Mouse (Mus musculus) left cerebral cortex, postnatal 14 days (tissue): ENCODE results near the gene Synm. TPM values are rescaled to one million over a fixed set of nuclear protein-coding genes. Genes with fewer than 3 reads are reported as not detected.
A peak's percentile ranks its signal among the peaks of the same experiment; 100 is the strongest.

Source experiments
- DNase-seq, 2 experiments: peaks; one replicate each; pipeline ENCODE4 v3.0.0; 2021 to 2022; ENCODE audit warnings: low spot score in 2 of 2, mixed read lengths in 1 of 2
- intact Hi-C: fragments of 180-260 bp; cut with DNase I; formaldehyde crosslinking; loops from one replicate; pipeline ENCODE4 v1.15.1; 2025
- total RNA-seq, 2 experiments: library from RNA; stranded (reverse); gene quantifications; 2 replicates each; pipeline ENCODE4 v1.2.3; 2021

Synm gene
- total RNA-seq, 2 experiments from 2014 or later, result 20.9 to 23.0 TPM

DNA sequence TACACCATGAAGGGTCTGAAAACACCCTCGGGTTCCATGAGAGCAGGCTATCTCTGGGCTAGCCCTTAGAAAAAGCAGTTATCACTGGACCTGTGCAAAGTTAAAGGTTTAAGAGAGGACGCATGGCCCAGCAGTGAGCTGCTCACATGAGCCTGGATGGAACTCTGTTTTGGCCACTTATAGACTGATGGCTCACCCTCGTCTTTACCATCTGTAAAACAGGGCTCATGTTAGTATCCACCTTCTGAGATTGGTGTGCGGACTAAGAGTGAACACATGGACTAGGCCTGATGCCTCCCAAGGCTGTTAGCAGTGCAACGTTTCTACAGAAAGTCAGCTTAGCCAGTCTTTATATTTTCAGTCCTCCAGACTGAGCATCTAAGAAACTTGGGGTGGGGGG is 2.9 kb downstream of the Synm start:
- intact Hi-C loops, result loop anchor here (5.0 kb wide), 1 partner anchor 44 kb away; no protein-coding TSS in a partner anchor

GRCm38 (mm10) chr7:67755366-67755765 is 4.2 kb downstream of the Synm start:
- DNase-seq, result no peak
- intact Hi-C loops, result loop anchor here (5.0 kb wide), 1 partner anchor 43 kb away; no protein-coding TSS in a partner anchor

More for the DNA sequence above, 2.9 kb downstream of the Synm start:
- DNase-seq, result no peak

GRCm38 (mm10) chr7:67754606-67755005 is 4.9 kb downstream of the Synm start:
- DNase-seq, result no peak
- intact Hi-C loops, result loop anchor here (5.0 kb wide), 1 partner anchor 42 kb away; no protein-coding TSS in a partner anchor

DNA sequence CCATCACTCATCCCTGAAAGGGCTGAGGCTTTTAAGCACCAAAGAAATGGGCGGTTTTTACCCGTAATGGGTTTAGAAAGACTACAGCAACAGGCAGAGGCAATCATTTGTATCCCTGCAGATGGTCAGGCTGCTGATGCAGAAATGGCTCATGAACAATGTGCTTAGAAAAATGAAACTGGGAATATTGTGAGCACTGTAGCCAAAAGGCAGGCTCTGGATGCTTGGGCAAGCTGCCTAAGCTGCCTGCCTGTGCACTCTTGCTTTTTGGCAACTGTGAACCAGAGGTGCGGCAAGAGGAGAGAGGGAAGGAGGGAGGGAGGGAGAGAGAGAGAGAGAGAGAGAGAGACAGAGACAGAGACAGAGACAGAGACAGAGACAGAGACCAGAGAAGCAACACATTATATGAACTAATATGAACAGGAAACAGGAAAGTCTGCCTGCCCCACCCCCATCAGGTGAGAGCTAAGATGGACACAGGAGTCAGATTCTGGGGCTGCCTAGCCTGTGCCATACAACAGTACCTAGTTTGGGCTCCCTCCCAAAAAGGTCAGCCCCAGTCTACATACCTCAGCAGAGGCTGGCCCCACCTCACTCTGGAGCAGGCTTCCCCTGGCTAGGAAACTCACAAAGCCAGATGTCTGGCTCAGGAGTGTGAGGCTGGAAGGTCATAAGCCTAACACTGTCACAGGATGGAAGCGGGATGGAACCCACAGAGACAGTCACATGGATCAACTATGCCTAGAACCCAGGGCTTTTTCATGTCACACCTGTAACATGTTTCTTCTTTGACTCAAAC is 9.9 kb downstream of the Synm start:
- intact Hi-C loops, result no loop called here
- no peak for DNase-seq

DNA sequence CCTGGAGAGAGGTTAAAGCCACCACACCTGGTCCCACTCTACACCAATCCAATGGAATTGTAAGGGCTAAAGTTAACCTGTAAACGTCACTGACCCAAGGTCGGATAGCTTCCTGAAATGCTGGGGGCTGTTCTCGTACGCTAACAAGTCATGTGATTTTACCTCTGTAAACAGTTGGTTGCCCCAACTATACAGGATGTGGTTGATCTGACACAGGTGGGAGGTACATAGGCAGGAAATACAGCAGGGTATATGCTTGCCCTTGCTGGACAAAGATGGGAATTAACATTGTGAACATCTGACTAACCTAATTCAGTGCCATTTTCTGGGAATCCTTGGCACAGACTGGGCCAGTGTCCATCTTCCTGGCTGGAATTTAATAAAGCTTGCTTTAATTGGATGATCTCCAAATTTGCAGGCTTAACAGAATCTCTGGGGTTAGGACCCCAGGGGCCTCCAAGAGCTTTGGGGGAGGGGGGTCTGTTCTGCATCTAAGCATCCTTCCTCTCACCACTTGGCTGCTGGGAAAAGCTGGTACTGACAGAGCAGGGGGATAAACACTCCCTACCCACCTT is 11.7 kb downstream of the Synm start:
- DNase-seq, result no peak
- intact Hi-C loops, result no loop called here

- intact Hi-C loops, result no loop called here
- peak in 1 of 2 experiments; percentile 20 for DNase-seq
Observed at GRCm38 (mm10) chr7:67741706-67742105, 17.8 kb downstream of the Synm start.

GRCm38 (mm10) chr7:67740796-67741195 is 18.7 kb downstream of the Synm start:
- intact Hi-C loops, result no loop called here
- no peak for DNase-seq

DNA sequence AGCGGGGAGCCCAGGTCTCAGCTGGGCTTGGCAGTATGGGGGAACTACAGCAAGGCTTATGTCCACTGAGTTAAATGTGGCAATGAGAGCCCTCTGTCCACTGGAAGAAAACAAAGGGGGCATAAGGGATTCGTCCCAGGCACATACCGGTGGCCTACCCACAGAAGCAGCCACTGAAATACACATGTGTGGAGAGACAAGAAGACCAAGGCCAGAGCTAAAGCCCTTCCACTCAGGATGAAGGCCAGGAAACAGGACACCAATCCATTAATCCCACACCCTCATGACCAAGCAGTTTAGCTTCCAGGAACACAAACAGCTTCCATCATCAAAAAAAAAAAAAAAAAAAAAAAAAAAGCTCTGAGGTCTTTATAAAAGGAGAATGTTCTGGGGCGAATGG is 19.2 kb downstream of the Synm start:
- DNase-seq, result no peak
- intact Hi-C loops, result no loop called here

DNA sequence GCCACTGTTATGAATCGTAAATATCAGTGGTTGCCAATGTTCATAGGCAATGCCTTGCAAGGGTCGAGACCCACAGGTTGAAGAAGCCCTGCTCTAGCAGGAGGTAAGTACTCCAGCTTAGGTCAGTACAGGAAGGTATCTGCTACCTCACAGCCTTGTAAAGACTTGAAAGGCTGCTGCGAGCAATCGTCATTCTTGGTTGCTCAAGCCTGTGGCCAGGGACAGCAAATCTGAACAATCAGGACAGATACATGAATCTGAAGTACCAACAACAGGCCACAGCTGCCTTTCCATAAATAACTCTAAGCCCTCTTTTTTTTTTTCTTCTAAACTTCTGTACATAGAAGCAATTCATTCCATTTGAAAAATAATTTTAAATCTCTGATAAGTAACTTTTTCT is 27.3 kb downstream of the Synm start:
- intact Hi-C loops, result no loop called here
- DNase-seq, result no peak

DNA sequence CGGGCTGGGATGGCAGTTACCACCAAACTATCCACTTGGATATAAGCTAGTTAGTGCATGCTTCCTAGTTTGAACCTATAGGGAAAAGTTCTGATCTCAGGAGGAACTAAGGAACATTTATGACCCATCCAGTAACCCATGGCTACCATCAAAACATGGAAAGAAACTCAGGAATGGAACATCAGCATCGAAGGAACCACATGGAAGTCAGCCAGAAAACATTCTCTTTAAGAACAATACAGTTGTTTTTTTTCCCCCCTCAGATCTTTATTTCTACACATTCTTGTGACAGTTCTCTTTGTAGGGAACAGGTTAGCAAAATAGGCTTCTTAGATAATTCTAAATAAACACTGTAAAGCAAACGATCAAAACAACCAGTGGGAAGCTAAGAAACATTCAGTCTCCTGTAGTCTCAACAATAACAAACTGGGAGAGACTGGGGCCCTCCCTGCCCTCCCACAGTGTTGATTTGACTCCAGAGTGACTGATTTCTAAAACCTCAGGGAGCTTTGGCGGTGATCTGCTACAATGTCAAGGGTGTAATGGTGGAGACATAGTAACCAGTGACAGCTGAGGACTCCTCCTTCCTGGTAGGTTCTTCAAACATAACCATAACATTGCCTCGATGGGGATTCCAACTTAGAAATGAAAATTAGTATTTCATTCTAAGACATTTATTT is 29.0 kb downstream of the Synm start:
- intact Hi-C loops, result no loop called here

DNA sequence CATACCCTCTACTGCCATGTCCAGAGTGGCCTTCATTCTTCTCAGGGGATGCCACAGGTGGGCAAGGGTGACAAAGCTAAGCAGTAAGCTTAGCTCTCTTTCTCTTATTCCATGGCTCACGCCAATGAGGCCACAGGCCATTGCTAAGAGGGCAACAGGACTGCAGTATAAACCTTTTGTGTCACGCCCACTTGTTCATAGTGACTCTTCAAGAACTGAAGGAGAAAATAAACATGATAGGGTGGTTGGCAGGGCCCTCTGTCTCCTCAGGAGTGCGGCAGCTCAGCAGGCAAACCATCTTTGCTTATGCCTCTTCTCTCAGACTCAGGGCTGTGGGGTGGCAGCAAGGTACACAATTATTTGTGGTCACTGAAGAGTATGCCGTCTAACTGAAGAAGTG is 30.7 kb downstream of the Synm start:
- intact Hi-C loops, result no loop called here
- DNase-seq, result no peak

More for the DNA sequence above, 29.0 kb downstream of the Synm start:
- no peak for DNase-seq

DNA sequence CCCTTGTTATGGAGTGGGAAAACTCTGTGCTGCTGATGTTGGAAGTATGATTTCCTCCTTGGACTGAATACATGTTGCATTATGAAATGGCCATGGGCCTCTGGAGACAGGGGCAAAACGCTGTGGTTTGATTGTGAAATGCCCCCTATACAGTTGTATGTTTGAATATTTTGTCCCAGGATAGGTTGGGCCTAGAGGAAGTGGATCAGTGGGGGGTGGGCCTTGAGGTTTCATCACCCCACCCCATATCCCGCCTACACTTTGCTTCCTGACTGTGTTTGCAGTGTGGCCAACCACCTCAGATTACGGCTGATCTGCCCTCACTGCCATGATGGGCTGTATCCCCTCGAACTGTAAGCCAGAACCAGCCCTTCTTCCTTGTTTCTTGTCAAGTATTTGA is 31.3 kb downstream of the Synm start:
- intact Hi-C loops, result no loop called here
- DNase-seq, result no peak

DNA sequence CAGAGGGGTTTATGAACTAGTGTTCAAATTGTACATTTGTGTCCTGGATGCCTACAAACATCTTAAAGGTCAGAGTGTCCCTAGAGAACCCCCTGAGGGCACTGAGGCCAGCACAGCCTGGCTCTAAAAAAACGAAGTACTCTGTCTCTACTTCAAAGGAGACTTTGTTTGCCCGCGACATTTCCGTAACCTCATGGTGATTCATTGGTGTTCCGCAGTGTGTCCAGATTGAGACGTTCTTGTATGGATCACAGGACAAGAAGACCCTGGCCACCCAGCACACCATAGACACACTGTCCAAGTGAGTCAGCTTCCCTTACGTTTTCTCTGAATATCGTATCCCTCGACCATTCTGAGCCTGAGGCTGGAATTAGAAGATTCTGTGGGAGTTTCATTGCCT is 34.5 kb downstream of the Synm start:
- intact Hi-C loops, result no loop called here
- no peak for DNase-seq

- intact Hi-C loops, result no loop called here
Observed at GRCm38 (mm10) chr7:67724536-67724935, 35.0 kb downstream of the Synm start.

GRCm38 (mm10) chr7:67722163-67722562 is 37.4 kb downstream of the Synm start:
- intact Hi-C loops, result no loop called here
- no peak for DNase-seq

More at GRCm38 (mm10) chr7:67724536-67724935, 35.0 kb downstream of the Synm start:
- DNase-seq, result no peak

DNA sequence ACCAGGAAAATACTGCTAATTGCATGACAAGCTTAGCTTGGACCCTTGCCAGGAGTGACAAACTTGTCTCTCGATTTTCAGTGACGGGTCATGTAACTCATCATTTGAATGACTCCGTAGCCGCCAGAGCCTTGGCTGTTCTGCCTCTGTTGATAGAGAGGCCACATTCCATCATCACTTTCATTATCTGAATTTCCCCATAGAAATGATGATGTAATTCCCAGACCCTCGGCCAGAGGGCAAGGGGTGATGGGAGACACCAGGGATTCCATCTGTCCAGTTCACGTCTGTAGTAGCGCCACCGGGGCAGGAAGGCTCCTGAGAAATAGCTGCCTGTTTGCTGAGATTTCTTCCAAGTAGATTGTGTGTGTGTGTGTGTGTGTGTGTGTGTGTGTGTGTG is 40.7 kb downstream of the Synm start:
- intact Hi-C loops, result no loop called here
- no peak for DNase-seq

GRCm38 (mm10) chr7:67717520-67717919 is 42.0 kb downstream of the Synm start:
- DNase-seq, result no peak
- intact Hi-C loops, result no loop called here

GRCm38 (mm10) chr7:67716925-67717324 is 42.6 kb downstream of the Synm start:
- DNase-seq, result peak in 1 of 2 experiments; percentile 25
- intact Hi-C loops, result no loop called here

DNA sequence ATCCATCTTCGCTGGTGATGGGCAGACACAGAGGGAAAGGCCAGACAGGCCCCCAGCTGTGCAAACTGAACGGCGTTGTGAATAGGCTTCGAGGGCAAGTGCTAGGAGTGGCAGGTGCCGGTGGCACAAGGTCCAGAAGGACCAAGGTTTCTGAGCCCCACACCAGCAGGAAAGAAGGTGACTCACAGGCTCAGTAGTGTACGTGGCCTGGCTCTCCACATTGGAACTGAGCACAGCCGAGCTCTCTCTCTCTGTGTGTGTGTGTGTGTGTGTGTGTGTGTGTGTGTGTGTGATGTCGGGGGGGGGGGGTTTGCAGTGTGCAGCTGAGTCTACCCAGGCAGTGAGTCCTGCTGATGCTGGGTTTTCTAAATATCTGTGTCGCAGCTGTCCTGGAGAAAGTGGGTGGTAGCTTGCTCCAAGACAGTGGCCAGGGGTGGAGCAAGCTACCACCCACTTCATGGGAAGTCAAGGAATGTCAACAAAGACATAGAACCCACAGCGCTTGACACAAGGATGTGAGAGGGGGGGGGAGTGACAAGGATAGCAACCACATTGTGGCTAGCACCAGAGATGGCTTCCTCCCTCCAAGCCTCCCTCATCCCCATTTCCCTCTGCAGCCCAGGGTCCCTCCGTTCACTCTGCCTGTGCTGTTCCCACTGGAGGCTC is 43.2 kb downstream of the Synm start:
- no peak for DNase-seq
- intact Hi-C loops, result no loop called here

DNA sequence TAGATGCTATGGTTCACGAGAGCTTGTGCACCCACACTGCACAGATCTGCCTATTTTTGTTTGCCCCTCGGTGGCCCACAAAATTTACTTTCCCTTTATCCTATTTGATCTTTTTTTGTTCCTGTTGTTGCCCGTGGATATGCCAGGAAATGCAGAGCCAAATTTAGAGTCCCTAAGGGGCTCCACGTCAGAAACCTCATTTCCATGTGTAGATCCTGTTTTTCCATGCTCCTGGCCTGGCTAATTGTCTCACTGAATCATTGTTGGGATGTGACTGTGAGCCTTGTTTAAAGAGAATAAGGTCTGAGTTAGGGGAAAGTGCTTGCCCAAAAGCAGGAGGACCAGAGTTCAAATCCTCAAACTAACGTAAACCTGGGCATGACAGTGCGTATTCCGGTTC is 44.4 kb downstream of the Synm start:
- DNase-seq, result no peak
- intact Hi-C loops, result no loop called here
